Mouse (Mus musculus) bone marrow macrophage, adult 2 months (primary cell): ENCODE measurements around the gene Mrps11.

Source experiments
- CTCF ChIP-seq: IDR thresholded peaks from 2 replicates; pipeline ENCODE4 v1.5.1; 2012; ENCODE audit warnings: low read depth, mild to moderate bottlenecking, low read length, moderate library complexity
- POLR2A ChIP-seq: IDR thresholded peaks from 2 replicates; pipeline ENCODE4 v1.6.1; 2012; ENCODE audit warnings: mild to moderate bottlenecking, low read depth, low read length, borderline replicate concordance

DNA sequence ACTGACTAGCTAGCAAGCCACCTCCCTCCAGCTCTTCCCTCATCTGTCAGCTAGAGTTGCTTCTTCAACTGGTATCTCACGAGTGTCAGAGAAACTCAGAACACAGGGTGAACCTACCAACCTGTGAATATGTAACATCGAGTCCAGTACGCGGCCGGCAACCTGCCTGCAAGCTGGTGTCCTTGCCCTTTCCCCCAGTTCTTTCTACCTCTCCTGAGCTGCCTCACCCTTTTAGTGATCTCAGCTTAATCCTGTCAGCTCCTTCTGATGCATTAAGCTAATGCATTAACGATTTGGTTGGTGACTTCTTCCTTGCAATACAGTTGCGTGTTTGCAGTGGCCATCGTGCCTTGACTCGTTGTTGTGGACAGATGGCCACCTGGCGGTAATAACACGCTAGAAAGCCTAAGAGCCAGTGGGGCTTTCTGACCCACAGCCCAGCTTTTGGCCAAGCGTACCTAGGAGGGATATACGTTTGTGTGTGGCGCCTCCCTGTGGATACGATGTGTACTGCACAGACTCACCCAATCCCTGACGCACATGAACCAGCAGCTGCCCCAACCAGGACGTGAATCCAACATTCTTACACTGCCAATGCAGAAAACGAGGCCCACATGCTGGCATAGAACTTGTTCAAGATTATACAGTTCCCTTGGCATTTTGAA is 16.8 kb upstream of the Mrps11 start:
- TF ChIP-seq CTCF (peak; percentile 65), POLR2A (no peak)
